Mouse (Mus musculus) lung, adult 2 months (tissue): ENCODE data around the gene Ankmy2.

Source experiments
- CTCF ChIP-seq: fragments of 200-500 bp; IDR thresholded peaks from 2 replicates; pipeline ENCODE4 v1.5.1; 2011; ENCODE audit warnings: mild to moderate bottlenecking, low read length, control low read depth; ENCODE audit not compliant: insufficient read depth
- POLR2A ChIP-seq: fragments of 200-500 bp; IDR thresholded peaks from 2 replicates; pipeline ENCODE4 v1.6.1; 2011; ENCODE audit warnings: low read depth, mild to moderate bottlenecking, control low read depth, low read length, borderline replicate concordance; ENCODE audit errors: extremely low read depth

GRCm38 (mm10) chr12:36241171-36241570, 84.3 kb downstream of the Ankmy2 start:
- TF ChIP-seq CTCF (no peak), POLR2A (no peak)
